Mouse (Mus musculus): ENCODE data around the gene Sertad2.

Sertad2 gene

DNA sequence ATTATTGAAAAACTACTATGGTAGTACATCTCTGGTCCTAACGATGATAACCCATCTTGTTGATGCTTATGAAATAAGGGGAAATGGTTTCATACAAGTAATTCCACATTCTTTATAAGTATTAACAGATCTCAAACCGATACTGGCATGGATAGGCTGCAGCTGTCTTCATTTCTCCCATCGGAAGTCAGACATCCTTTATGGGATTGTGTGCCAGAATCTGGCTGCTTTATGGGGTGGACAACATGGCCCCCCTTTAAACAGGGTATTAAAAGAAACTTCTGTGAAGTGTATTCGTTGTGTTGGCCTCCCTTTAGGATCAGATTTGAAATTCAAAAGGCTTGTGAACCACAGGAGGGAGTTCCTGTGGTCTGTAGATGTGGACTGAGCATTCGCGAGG is 103.1 kb downstream of the Sertad2 start:
- DNase-seq (ENCODE audit: low spot score), result no peak

- DNase-seq (ENCODE audit: low spot score), result no peak
These were observed 104.1 kb downstream of the Sertad2 start for GRCm38 (mm10) chr11:20646986-20647726.

DNA sequence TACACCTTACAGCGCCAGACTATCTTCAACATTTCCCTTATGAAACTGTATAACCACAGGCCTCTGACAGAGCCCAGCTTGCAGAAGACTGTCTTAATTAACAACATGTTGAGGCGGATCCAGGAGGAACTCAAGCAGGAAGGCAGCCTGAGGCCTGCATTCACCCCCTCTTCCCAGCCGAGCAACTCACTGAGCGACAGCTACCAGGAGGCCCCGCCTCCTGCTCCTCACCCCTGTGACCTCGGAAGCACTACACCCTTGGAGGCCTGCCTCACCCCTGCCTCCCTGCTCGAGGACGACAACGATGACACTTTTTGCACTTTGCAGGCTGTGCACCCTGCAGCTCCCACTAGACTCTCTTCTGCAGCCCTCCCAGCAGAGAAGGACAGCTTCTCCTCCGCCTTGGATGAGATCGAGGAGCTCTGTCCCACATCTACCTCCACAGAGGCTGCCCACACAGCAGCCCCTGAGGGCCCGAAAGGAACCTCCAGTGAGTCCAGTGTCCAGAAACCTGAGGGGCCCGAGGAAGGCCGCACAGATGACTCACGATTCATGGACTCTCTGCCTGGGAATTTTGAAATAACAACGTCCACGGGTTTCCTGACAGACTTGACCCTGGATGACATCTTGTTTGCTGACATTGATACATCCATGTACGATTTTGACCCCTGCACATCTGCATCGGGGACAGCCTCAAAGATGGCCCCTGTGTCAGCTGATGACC is 105.0 kb downstream of the Sertad2 start:
- DNase-seq (ENCODE audit: low spot score), result no peak

DNA sequence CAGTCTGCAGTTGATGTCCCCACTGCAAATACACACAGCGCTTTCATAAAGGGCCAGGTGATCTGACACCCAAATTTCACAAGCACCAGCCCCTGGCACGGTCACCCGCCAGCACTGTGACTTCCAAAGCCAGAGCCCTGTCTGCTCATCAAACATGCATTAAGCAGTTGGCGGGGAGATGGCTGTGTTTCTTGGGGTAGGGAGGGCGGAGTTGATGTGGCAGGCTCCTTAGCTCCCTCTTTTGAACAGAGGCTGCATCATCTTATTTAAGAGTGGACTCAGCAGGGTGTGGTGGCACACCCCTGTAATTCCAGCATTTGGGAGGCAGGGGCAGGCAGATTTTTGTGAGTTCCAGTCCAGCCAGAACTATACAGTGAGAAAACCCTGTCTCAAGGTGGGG is 106.4 kb downstream of the Sertad2 start:
- DNase-seq (ENCODE audit: low spot score), result no peak

DNA sequence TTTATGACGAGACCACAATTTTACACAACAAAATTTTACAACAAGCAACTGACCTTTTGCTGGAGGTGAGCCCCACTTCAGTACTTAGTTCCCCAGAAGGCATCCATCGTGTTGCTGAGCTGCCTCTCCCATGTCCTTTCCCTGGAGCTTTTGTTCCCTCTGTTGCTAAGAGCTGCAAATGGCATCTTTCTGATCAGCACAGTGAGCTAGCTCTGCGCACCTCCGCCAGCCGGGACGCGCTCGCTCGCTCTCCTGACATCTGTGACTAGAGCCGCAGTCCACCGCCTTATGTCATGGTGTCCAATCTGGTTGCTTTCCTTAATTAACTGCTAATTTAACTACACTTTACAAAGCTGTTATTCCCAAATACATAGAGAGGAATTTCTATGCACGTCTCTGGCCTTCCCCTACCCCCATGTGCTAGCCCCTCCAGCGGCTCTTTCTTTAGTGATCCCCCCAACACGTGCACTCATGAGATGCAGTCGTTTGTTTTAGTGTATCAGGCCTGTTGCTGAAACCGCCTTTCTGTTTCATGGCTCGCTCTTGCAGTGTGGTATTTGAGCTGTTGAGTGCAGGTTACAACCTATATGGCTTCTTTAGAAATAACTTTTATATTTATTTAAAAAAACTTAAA is 107.1 kb downstream of the Sertad2 start:
- no peak for DNase-seq (ENCODE audit: low spot score)

- DNase-seq (ENCODE audit: low spot score), result no peak
These were observed 108.1 kb downstream of the Sertad2 start for GRCm38 (mm10) chr11:20651166-20651565.

GRCm38 (mm10) chr11:20655795-20656710 is 113.0 kb downstream of the Sertad2 start:
- no peak for DNase-seq (ENCODE audit: low spot score)

GRCm38 (mm10) chr11:20656711-20657057 is 113.6 kb downstream of the Sertad2 start:
- no peak for DNase-seq (ENCODE audit: low spot score)

DNA sequence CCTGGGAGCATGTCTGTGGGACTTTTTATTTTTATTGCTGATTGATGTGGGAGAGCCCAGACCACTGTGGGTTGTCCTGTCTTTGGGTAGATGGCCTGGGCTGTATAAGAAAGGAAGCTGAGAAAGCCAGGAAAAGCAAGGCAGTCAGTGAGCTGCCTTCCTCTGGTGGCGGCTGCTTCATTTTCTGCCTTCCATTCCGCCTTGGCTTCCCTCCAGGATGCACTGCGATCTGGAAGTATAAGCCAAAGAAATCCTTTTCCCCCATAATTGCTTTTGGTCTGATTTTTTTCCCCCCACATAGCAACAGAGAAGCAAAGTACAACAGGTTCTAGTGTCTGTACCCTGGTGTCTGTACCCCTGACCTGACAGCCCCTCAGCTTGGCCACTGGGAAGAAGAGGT is 116.0 kb downstream of the Sertad2 start:
- DNase-seq (ENCODE audit: low spot score), result no peak

DNA sequence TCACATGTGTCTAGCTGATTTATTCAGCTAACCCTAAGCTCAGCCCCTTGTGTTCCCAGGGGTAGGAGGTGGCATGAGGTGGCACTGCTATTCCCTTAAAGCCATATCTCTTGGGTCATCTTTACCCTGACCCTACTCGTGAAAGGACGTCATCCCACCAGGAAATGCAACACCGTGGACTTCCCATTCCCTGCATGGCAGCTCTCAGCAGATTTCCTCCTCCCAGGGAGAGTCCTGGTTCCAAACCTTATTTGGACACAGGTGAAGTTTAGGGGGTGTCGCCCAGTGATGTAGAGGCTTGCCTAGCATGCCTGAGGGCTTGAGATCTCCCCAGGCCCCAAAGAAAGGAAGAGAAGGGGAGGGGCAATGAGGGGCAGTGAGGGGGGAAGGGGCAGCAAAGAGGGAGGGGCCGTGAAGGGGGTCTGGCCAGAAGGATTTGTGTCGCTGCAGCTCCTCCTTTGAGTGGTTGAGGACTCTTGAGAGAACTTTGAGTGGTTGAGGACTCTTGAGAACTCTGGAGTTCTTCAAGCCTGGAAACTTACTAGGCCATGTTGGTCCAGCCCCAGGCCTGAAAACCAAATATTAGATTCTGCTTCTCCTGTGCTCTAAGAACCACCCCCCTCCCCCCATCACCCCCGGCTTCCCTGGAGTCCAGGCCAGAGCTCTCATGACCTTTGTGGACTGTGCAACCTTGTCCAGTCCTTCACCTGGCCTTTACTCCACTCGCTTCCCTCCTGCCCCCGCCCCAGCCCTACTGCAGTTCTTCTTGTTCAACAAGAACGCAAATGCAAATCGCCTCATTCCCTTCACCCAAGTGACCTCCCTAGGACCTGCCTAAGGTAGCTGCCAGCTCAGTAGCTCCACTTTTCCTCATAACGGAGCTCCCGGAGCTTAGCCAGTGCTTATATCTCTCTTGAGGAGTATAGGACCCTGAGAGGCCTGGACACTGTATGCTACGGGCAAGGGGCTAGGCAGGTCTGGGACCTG is 117.4 kb downstream of the Sertad2 start:
- DNase-seq (ENCODE audit: low spot score), result peak; percentile 82

- peak; percentile 57 for DNase-seq (ENCODE audit: low spot score)
These were observed 118.6 kb downstream of the Sertad2 start for GRCm38 (mm10) chr11:20661652-20662051.

DNA sequence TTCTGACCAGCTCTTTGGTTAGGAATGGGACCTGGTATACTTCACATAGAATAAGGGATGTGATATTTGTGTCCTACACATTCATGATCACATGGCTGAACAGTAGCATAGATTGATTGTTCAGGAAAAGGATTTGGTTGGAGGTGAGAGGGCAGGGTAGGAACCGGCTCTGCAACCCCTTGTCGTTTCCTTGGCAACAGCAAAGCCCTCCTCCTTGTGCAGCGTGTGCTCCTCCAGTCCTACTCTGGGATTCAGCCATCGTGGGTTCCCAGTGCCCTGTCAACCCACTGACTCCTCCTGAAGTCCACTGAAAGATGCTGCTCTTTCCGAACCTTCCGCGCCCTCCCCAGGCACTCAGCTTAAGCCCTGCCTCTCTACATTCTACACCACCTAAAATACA is 119.8 kb downstream of the Sertad2 start:
- DNase-seq (ENCODE audit: low spot score), result no peak

- no peak for DNase-seq (ENCODE audit: low spot score)
These were observed 120.6 kb downstream of the Sertad2 start for GRCm38 (mm10) chr11:20663580-20664198.

DNA sequence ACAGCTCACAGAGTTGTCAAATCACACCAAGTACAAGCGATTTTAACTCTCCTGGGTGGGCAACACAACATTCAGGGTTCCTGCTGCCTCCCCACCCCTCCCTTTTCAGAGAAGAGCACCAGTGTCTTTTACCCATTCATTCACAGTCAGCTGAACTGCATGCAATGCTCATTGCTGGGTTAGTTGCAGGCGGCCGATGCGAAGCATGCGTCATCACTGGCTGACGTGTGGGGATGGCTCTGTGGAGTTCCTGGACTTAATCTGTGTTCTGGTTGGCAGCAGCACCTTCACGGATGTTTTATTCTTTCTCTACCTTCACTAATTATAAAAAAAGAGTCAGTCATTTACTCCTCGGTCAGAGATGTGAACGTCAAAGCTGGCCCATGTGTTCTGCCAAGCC is 121.8 kb downstream of the Sertad2 start:
- no peak for DNase-seq (ENCODE audit: low spot score)

- DNase-seq (ENCODE audit: low spot score), result no peak
These were observed 128.8 kb downstream of the Sertad2 start for GRCm38 (mm10) chr11:20671789-20672392.

GRCm38 (mm10) chr11:20672513-20672912 is 129.5 kb downstream of the Sertad2 start:
- no peak for DNase-seq (ENCODE audit: low spot score)

DNA sequence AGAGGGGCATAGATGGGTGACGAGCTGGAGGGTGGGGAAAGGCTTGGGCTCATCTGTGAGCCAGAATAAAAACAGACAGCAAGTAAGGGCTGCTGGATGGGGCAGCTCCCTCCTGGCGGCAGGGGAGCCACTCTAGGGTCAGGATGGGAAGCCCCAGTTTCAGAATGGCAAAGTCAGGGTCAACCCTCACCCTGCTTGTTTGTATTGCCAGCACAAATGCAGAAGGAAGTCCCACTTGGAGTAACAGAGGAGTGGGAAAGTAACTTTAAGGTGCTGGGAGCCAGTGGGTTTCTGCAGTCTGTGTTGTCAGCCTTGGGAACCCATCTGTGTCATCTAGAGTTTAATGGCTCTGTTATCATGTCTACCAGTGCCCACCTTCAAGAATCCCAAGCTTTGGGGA is 136.3 kb downstream of the Sertad2 start:
- DNase-seq (ENCODE audit: low spot score), result no peak

DNA sequence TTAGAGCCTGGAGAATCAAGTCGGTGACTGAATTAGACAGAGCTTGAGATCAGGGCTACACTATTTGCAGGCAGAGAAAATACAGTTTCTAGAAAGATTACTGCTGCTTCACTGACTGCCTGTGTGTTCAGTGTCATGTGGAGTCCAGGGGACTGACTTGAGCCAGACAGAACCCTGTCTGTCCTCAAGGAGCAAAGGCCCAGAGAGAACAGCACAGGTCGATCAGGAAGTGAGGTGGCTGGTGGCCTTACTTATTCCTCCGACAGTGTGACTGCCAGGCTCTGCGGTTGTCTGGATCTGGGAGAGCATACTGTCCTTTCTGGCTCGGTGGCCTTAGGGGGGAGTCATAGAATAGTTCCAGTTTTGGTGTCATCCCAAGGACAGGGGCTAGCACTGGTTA is 137.7 kb downstream of the Sertad2 start:
- DNase-seq (ENCODE audit: low spot score), result no peak

DNA sequence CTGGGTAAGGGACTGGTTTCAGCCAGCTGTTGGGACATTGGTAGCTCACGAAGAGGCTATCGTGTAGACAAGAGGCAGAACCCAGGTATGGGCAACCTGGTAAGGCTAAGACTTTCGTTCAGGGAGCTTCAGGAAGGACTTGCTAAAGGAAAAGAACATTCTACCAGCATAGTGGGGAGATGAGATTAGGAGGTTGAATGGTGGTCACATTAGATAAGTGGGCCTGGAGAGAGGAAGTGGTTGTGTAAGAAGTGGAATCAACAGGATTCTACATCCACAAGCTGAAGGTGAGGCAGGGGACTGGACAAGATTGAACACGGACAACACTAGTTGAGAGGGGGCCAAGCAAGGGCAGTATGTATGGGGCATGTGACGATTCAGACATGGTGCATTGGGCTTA is 138.6 kb downstream of the Sertad2 start:
- no peak for DNase-seq (ENCODE audit: low spot score)

DNA sequence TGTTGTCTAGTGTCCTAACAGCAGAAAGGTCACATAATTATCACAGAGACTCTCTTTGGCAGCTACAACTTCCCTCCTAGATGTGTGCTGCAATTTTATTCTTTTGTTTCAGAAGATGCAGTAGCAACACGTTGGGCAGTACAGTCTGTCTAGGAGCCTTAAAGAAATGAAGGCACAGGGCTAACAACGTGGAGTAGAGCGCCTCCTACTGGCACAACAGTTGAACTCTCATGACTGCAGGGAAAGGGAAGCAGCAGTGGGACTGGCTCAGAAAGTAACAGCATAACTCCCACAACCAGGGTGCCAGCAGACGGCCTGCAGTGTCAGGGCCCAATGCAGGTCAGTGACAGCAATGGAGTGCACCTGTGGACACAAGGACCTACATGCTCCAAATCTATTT is 147.9 kb downstream of the Sertad2 start:
- peak; percentile 73 for DNase-seq (ENCODE audit: low spot score)
